Mouse (Mus musculus) embryonic facial prominence, embryonic 14.5 days (tissue): ENCODE data around the gene Zxdc. TPM values are rescaled to one million over a fixed set of nuclear protein-coding genes. Genes with fewer than 3 reads are reported as not detected.

Source experiments
- ATAC-seq: fragments of 200-750 bp; cut with Nextera tagmentation; 2 replicates; pipeline ENCODE4 v1.8.0; 2017; ENCODE audit warnings: low read depth, moderate number of reproducible peaks, moderate TSS enrichment
- DNase-seq: peaks from one replicate; pipeline ENCODE4 v3.0.0-alpha.2; 2015; ENCODE audit warnings: low spot score
- H3K27ac ChIP-seq: fragments of 300-500 bp; sonication (generic); replicated peaks from 2 replicates; pipeline ENCODE4 v1.5.1; 2014; ENCODE audit warnings: low read depth, mild to moderate bottlenecking, low read length, moderate library complexity
- H3K27me3 ChIP-seq: fragments of 300-500 bp; sonication (generic); replicated peaks from 2 replicates; pipeline ENCODE4 v1.6.1; 2014; ENCODE audit warnings: low read length; ENCODE audit not compliant: control insufficient read depth, insufficient read depth
- H3K36me3 ChIP-seq: fragments of 300-500 bp; sonication (generic); 2 replicates; pipeline ENCODE4 v1.6.1; 2014; ENCODE audit warnings: low read length, mixed read lengths; ENCODE audit not compliant: control insufficient read depth, insufficient read depth
- H3K4me1 ChIP-seq: fragments of 300-500 bp; sonication (generic); 2 replicates; pipeline ENCODE4 v1.6.1; 2014; ENCODE audit warnings: antibody characterized with exemption, low read length; ENCODE audit not compliant: control insufficient read depth, insufficient read depth
- H3K4me2 ChIP-seq: fragments of 300-500 bp; sonication (generic); 2 replicates; pipeline ENCODE4 v1.6.1; 2014; ENCODE audit warnings: low read depth, mild to moderate bottlenecking, low read length, moderate library complexity, mixed read lengths
- H3K4me3 ChIP-seq: fragments of 300-500 bp; sonication (generic); 2 replicates; pipeline ENCODE4 v1.5.1; 2014; ENCODE audit warnings: low read depth, mild to moderate bottlenecking, low read length
- H3K9ac ChIP-seq: fragments of 300-500 bp; sonication (generic); 2 replicates; pipeline ENCODE4 v1.6.1; 2014; ENCODE audit warnings: low read depth, mild to moderate bottlenecking, low read length, moderate library complexity, mixed read lengths
- H3K9me3 ChIP-seq: fragments of 300-500 bp; sonication (generic); 2 replicates; pipeline ENCODE4 v1.6.1; 2016; ENCODE audit warnings: low read length; ENCODE audit not compliant: control insufficient read depth
- WGBS: fragments of 180-500 bp; shearing (Covaris S2); extraction: QIAGEN DNeasy Blood & Tissue Kit; methylation state at CpG from one replicate; pipeline ENCODE4 v1.1.7; 2014; 5-methylcytosine and 5-hydroxymethylcytosine counted together
- polyA plus RNA-seq: library from polyadenylated mRNA; unstranded; fragments of >200 nt; fragmentation: Nextera tagmentation; extraction: Ambion mirVana; gene quantifications from 2 replicates; pipeline ENCODE4 v1.2.1, GENCODE M21; 2014

Gene Zxdc
- polyA plus RNA-seq, 1 experiment from 2014 or later: 12.9 TPM

GRCm38 (mm10) chr6:90450697-90451096 is 81.4 kb downstream of the Zxdc start:
- DNase-seq: no peak
- WGBS: 72% methylated on average over 5 of the region's 5 CpGs
- no peak overlapping the region for H3K27ac ChIP-seq
- H3K9me3 ChIP-seq: no peaks in the 10 kb centered on the region
- no peak overlapping the region for H3K4me2 ChIP-seq
- no peaks in the 10 kb centered on the region for H3K36me3 ChIP-seq
- no peak for ATAC-seq
- no peaks in the 10 kb centered on the region for H3K27me3 ChIP-seq
- no peaks in the 10 kb centered on the region for H3K4me1 ChIP-seq
- no peak overlapping the region for H3K9ac ChIP-seq
- H3K4me3 ChIP-seq: no peak overlapping the region

GRCm38 (mm10) chr6:90451512-90451911 is 82.2 kb downstream of the Zxdc start:
- Histone ChIP-seq H3K9ac (no peak overlapping the region), H3K36me3 (no peaks in the 10 kb centered on the region), H3K4me1 (no peaks in the 10 kb centered on the region), H3K4me3 (no peak overlapping the region), H3K27ac (no peak overlapping the region), H3K27me3 (no peaks in the 10 kb centered on the region), H3K9me3 (no peaks in the 10 kb centered on the region), H3K4me2 (no peak overlapping the region)
- ATAC-seq (no peak), DNase-seq (no peak)
- WGBS: 75% methylated on average over 5 of the region's 5 CpGs

GRCm38 (mm10) chr6:90452603-90453002 is 83.3 kb downstream of the Zxdc start:
- no peak overlapping the region for H3K9ac ChIP-seq
- no peaks in the 10 kb centered on the region for H3K9me3 ChIP-seq
- H3K4me3 ChIP-seq: no peak overlapping the region
- no peak for DNase-seq
- no peaks in the 10 kb centered on the region for H3K4me1 ChIP-seq
- no peaks in the 10 kb centered on the region for H3K36me3 ChIP-seq
- no peaks in the 10 kb centered on the region for H3K27me3 ChIP-seq
- no peak overlapping the region for H3K4me2 ChIP-seq
- no peak for ATAC-seq
- H3K27ac ChIP-seq: no peak overlapping the region

Other genes starting within 250 kb of the Zxdc start
- 0.15 TPM in 1 of 2 replicates, not detected in the other for gene Vmn1r51, start 246.9 kb upstream of the Zxdc start, polyA plus RNA-seq
- gene Vmn1r52, start 194.7 kb upstream of the Zxdc start, polyA plus RNA-seq: not detected in 2 replicates
- gene V1ra8, start 166.7 kb upstream of the Zxdc start, polyA plus RNA-seq: not detected in 2 replicates
- gene Vmn1r53, start 145.1 kb upstream of the Zxdc start, polyA plus RNA-seq: not detected in 2 replicates
- not detected in 2 replicates for gene Vmn1r54, start 123.2 kb upstream of the Zxdc start, polyA plus RNA-seq
- gene BC048671, start 68.3 kb upstream of the Zxdc start, polyA plus RNA-seq: not detected in 2 replicates
- 3.1 and 6.4 TPM in 2 replicates for gene Chst13, start 44.3 kb upstream of the Zxdc start, polyA plus RNA-seq
- 0.11 TPM in 1 of 2 replicates, not detected in the other for gene Uroc1, start 36.2 kb upstream of the Zxdc start, polyA plus RNA-seq
- gene Cfap100, start 59.3 kb downstream of the Zxdc start, polyA plus RNA-seq: 0.62 and 0.65 TPM in 2 replicates
- 7.0 and 8.4 TPM in 2 replicates for gene Klf15, start 93.1 kb downstream of the Zxdc start, polyA plus RNA-seq
- 1.8 and 2.2 TPM in 2 replicates for gene Aldh1l1, start 116.9 kb downstream of the Zxdc start, polyA plus RNA-seq
- 5.4 and 7.2 TPM in 2 replicates for gene Slc41a3, start 235.2 kb downstream of the Zxdc start, polyA plus RNA-seq